Mouse (Mus musculus) megakaryocyte, embryonic 14.5 days (primary cell): ENCODE data around the gene Prox1. TPM values are rescaled to one million over a fixed set of nuclear protein-coding genes. Genes with fewer than 3 reads are reported as not detected.

Experiments used
- H3K27me3 ChIP-seq: replicated peaks from 2 replicates; pipeline ENCODE3; 2012; ENCODE audit warnings: inconsistent platforms
- H3K36me3 ChIP-seq: replicated peaks from 2 replicates; pipeline ENCODE3; 2012; ENCODE audit warnings: low read length, inconsistent platforms, mixed read lengths
- H3K4me1 ChIP-seq: 2 replicates; pipeline ENCODE4 v1.6.1; 2012; ENCODE audit warnings: inconsistent platforms
- H3K4me3 ChIP-seq: replicated peaks from 2 replicates; pipeline ENCODE3; 2012; ENCODE audit warnings: moderate library complexity, mild to moderate bottlenecking, inconsistent platforms
- H3K9me3 ChIP-seq: 2 replicates; pipeline ENCODE4 v1.6.1; 2012; ENCODE audit warnings: inconsistent platforms
- FLI1 ChIP-seq: IDR thresholded peaks from 2 replicates; pipeline ENCODE4 v1.6.1; 2012; ENCODE audit warnings: low read length, inconsistent platforms, mixed read lengths
- GATA1 ChIP-seq: IDR thresholded peaks from 3 replicates; pipeline ENCODE4 v1.6.1; 2012; ENCODE audit warnings: mixed read lengths, low read length, inconsistent platforms, borderline replicate concordance
- polyA plus RNA-seq: library from polyadenylated mRNA; stranded (reverse); fragments of >175 nt; gene quantifications from 2 replicates; pipeline ENCODE4 v1.2.3, GENCODE M21; 2012; ENCODE audit warnings: low replicate concordance; ENCODE audit not compliant: insufficient read depth

Gene Prox1
- polyA plus RNA-seq = 0.06 and 1.4 TPM in 2 replicates

DNA sequence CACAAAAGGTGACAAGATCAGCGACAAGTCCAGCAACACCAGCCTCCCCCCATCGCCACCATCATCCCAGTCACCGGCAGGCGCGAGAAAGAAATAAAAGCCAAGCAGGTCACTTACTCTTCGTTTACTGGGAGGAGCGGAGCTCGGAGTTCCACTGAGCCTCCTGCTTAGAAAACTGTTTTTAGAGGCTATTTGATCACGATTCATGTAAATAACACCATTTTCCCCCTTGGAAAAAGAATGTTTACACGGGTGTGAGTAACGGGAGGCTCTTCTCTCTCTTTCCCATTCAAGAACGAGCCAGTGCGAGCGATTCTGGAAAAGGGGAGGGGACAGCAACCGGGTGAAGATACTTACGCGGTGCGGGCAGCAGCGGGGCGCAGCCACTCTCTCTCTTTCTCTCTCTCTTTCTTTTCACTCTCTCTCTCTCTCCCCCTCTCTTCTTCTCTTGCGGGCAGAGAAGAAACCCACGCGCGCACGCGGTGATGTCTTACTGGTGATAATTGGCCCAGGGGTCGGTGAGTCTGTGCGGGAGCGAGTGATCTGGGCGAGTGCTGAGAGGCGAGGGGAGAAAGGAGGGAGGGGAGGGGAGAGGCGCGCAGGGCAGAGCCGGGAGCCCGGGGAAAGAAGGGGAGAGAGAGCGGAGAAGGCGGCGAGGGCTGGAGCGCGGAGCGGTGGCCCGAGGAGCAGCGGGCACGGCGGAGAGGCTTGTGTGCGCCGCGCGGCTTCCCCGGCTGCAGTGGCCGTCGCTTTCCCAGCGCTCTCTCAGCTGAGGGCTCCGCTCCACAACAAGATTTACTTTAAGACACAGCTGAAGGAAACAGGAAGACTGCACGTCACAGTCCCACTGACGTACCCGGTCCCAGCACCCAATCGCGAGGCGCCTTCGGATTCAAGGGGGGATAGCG, at the start of gene Prox1:
Gene Prox1 (minus strand): TSS at position 804 of the 908 bp plus-strand sequence.
- TF ChIP-seq GATA1 = no peak
- no peak for TF ChIP-seq FLI1
- H3K4me1 ChIP-seq = peaks cover 41% of the 10 kb centered on the region
- peaks cover 84% of the 10 kb centered on the region for H3K27me3 ChIP-seq
- H3K4me3 ChIP-seq = peak within 1 kb of the TSS; percentile 91
- no peaks in the 10 kb centered on the region for H3K36me3 ChIP-seq
- peaks cover 4% of the 10 kb centered on the region; the same call in 1 of the 2 replicates for H3K9me3 ChIP-seq

DNA sequence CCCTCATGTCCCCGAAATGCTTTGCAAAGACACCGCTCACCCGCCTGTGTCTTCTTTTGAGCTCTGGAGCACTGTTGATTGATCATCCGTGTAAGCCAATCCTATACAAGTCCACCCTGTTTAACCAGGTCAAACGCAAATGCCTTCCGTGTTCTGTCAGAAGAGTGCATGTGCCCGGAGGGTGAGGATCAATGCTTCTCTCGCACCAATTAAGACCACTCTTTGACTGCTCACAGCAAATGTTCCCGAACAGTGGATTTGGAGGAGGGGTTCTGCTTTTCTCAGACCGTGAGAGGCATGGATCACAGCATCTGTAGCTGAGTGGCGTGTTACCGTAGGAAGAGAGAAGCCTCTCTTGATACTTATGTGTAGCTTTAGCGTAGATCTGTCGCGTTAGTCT, 46.1 kb upstream of the Prox1 start:
- TF ChIP-seq FLI1 = no peak
- no peak for TF ChIP-seq GATA1
- H3K9me3 ChIP-seq = peaks cover 43% of the 10 kb centered on the region
- no peaks in the 10 kb centered on the region for H3K27me3 ChIP-seq
- no peaks in the 10 kb centered on the region for H3K4me1 ChIP-seq
- H3K4me3 ChIP-seq = no peak overlapping the region
- H3K36me3 ChIP-seq = no peaks in the 10 kb centered on the region

DNA sequence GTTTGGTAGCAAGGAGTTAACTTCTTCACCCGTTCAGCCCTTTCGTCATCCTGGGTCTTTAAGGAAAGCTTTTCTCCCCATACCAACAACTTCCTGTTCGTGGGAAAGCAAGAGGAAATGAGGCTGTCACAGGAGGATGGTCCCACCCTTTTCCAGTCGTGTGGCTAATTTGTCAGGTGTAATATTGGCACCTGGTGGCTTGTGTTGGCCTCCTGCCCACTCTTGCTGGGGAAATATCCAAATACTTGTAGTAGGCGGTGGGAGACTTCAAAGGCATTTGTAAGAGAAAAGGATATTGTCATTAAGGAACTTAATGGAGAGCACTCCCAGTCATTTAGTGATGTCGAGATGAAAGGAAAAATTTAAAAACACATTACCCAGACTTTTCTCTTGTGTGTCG, 44.1 kb upstream of the Prox1 start:
- H3K9me3 ChIP-seq = peaks cover 31% of the 10 kb centered on the region

DNA sequence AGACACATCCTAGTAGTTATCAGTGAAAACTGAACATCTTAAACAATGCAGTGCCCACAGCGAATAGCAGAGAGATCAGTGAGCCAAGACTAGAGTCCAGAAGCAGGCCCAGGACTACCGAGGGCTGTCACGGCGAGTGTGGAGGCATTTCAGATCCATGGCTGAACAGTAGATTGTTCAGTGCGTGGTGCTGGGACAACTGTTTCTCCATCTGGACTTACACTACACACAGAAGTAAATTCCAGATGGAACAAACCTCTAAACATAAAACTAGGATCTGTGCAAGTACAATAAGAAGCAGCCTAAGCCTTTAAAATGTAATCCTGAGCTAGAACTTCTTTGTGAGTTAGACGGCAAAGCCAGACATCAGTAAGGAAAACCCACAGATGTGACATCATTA, 42.7 kb upstream of the Prox1 start:
- Histone ChIP-seq H3K27me3 (no peaks in the 10 kb centered on the region), H3K36me3 (no peaks in the 10 kb centered on the region), H3K9me3 (peaks cover 19% of the 10 kb centered on the region), H3K4me1 (no peaks in the 10 kb centered on the region), H3K4me3 (no peak overlapping the region)
- no peak for TF ChIP-seq FLI1
- no peak for TF ChIP-seq GATA1

More for the DNA sequence above, 44.1 kb upstream of the Prox1 start:
- Histone ChIP-seq H3K36me3 (no peaks in the 10 kb centered on the region), H3K4me1 (no peaks in the 10 kb centered on the region), H3K4me3 (no peak overlapping the region), H3K27me3 (no peaks in the 10 kb centered on the region)
- TF ChIP-seq GATA1 (no peak), FLI1 (no peak)

DNA sequence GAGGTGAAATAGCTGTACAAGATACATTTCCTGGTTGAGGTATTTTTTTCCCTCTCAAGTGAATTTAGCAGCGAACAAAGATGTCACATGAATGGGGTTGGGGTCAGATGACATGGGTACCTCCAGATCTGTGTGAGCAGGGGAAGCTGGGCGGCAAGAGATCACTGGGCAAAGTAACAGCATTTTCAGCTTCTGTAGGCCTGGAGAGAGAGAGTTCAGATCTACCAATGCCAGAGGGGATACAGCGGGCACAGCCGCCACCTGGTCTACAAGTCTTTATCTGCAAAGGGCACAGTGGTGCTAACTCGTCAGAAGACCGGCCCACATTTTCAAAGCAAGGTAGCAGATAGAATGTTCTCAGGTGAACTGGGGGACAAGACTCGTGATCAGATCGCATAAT, 36.7 kb upstream of the Prox1 start:
- no peaks in the 10 kb centered on the region for H3K36me3 ChIP-seq
- H3K4me1 ChIP-seq = no peaks in the 10 kb centered on the region
- peaks cover 9% of the 10 kb centered on the region; the same call in 1 of the 2 replicates for H3K9me3 ChIP-seq
- H3K27me3 ChIP-seq = no peaks in the 10 kb centered on the region
- TF ChIP-seq FLI1 (no peak), GATA1 (no peak)
- H3K4me3 ChIP-seq = no peak overlapping the region

DNA sequence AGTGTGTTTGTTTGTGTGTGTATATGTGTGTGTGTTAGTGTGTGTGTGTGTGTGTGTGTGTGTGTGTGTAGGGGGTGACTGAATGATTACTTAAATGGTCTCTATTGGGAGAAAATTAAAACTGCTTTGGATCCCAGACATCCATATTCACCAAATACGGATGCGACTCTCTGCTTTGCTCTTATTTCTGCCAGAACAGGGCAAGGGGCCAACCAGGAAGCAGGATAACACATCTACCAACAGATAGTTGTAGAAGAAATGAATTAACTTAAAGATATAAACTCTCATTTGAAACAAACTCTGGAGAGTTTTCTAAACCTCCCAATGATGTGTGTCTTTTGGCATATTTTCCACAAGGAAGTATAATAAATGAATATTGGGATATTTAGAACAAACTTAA, 35.2 kb upstream of the Prox1 start:
- H3K36me3 ChIP-seq = no peaks in the 10 kb centered on the region
- no peak for TF ChIP-seq FLI1
- TF ChIP-seq GATA1 = no peak
- no peaks in the 10 kb centered on the region for H3K4me1 ChIP-seq
- peaks cover 12% of the 10 kb centered on the region; the same call in 1 of the 2 replicates for H3K9me3 ChIP-seq
- no peaks in the 10 kb centered on the region for H3K27me3 ChIP-seq
- H3K4me3 ChIP-seq = no peak overlapping the region

DNA sequence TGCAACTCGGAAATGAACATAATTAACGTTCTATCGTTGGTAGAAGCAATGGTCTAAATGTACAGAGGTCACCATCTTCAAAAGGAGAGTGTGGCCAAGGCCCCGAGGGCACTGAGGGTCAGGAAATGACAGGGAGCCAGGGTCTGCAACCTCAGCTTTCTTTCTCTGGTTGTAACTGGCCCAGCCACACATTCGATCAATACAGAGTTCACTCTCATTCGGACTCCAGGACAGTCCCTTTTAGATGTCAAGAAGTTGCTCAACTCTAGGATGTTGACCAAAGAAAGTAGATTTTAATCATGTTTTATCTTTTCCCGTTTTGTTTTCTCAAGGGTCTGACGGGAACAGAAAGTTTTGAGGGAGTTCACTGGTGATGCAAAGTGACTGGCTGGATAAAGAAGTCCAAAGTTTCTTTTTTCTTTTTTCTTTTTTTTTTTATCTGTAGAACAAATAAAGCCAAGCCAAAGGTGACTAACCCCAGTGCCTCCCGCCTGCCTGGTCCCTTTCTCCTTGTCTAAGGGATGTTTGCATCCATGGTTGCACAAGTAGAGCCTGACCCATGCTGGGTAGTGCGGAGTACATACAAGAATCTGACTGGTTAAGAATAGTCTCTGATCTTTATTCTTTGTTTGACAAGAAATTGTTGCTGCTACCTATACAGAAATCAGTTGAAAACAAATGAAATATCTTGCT, 34.0 kb upstream of the Prox1 start:
- Histone ChIP-seq H3K4me3 (no peak overlapping the region), H3K36me3 (no peaks in the 10 kb centered on the region), H3K4me1 (no peaks in the 10 kb centered on the region), H3K9me3 (peaks cover 12% of the 10 kb centered on the region; the same call in 1 of the 2 replicates), H3K27me3 (no peaks in the 10 kb centered on the region)
- TF ChIP-seq GATA1 (no peak), FLI1 (no peak)

DNA sequence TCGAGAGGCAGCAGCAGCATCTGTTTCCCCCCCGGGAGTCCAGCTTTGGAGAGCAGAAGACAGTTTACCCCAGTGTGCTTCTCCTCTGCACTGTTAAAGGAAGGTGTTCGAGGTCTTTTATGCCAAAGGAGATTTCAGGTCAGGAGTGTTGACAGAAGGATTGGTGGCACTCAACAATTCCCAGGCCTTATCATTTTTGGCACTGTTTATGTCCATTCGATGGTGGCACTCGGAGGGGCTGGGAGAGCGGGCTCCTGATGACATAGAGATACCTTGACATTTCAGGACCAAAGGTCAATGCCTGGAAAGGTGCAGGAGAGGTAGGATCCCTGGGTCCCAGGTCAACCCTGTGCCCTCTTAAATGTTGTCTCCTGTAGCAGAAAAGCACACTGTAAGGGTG, 31.2 kb upstream of the Prox1 start:
- Histone ChIP-seq H3K4me3 (no peak overlapping the region), H3K36me3 (no peaks in the 10 kb centered on the region), H3K9me3 (peaks cover 8% of the 10 kb centered on the region; the same call in 1 of the 2 replicates), H3K27me3 (no peaks in the 10 kb centered on the region), H3K4me1 (no peaks in the 10 kb centered on the region)
- TF ChIP-seq FLI1 (no peak), GATA1 (no peak)

DNA sequence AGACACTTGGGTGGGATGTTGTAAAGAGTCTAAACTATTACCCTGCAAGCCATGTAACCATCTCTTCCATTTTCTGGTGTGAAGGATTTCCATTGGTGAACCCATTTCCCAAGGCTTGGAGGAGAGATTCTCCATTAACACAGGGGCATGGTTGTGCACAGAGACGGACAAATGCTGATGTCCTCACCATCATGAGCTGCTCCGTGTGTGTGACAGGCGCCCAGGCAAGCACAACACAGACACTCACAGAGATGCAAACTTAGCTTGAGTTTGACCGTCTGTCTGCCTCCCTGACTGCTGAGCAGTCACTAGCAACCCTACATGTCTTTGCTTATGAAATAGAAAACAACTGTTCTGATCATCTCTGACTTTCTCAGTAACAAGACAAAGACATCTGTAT, 30.5 kb upstream of the Prox1 start:
- no peaks in the 10 kb centered on the region for H3K36me3 ChIP-seq
- no peaks in the 10 kb centered on the region for H3K4me1 ChIP-seq
- no peak overlapping the region for H3K4me3 ChIP-seq
- H3K9me3 ChIP-seq = peaks cover 7% of the 10 kb centered on the region; the same call in 1 of the 2 replicates
- no peaks in the 10 kb centered on the region for H3K27me3 ChIP-seq
- TF ChIP-seq FLI1 (no peak), GATA1 (no peak)

DNA sequence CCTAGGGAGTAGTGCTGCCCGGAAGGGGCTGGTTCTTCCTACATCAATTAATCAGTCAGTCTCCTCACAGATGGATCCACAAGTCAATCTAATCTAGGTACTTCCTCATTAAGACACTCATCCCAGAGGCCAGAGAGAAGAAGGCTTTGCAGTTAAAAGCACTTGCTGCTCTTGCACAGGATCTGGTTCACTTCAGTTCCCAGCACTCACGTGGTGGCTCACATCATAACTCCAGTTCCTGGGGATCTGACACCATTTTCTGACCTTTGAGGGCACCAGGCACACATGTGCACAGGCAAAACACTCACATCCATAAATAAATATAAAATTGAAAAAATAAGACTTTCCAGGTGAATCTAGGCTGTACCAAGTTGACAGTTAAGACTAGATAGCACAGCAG, 27.7 kb upstream of the Prox1 start:
- Histone ChIP-seq H3K27me3 (no peaks in the 10 kb centered on the region), H3K36me3 (no peaks in the 10 kb centered on the region), H3K9me3 (peaks cover 11% of the 10 kb centered on the region; the same call in 1 of the 2 replicates), H3K4me1 (no peaks in the 10 kb centered on the region), H3K4me3 (no peak overlapping the region)
- TF ChIP-seq GATA1 (no peak), FLI1 (no peak)
